Mouse (Mus musculus): ENCODE data around the gene Wdfy4.

Gene Wdfy4

GRCm38 (mm10) chr14:33185068-33185800 is at the start of gene Wdfy4:
Gene Wdfy4, minus strand, starts transcription at chr14:33185508.
- no peak for DNase-seq (ENCODE audit: low read depth)

DNA sequence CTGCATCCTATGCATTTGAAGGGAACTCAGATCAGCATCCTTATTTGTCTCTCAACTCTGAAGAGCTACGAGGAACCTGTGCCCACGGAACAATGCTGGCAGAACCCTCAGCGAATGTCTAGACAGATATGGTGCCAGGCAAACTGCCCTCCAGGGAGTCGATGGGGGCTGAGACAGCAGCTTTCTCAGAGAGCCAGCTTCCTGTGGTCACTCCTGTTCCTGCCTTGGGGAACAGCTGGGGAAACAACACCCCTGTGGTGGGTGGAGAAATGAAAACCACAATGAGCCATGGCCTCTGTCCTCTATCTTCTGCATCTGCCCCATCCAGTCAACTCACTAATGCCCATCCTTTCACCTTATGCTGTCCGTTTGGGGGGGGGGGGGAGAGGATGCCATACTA is 46.7 kb upstream of the Wdfy4 start:
- no peak for DNase-seq (ENCODE audit: low read depth)

DNA sequence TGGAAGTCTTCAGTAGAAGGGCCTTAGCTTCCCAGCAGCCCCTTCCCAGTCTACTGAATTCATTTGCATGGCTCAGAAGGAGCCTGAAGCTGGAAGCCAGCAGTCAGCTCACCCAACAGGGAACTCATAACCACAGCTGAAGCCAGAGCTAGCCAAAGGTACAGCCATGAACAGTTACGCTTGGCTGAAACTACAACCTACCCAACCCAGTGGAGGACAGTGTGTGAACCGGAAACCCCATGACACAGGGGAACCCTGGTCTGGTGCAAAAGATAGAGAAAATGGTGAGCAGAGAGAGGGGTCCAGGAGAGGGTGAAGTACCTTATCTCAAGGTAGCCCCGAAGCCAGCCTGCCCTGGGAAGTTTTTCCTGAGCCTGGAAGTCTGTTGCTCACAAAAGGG is 46.0 kb upstream of the Wdfy4 start:
- DNase-seq (ENCODE audit: low read depth) = no peak

DNA sequence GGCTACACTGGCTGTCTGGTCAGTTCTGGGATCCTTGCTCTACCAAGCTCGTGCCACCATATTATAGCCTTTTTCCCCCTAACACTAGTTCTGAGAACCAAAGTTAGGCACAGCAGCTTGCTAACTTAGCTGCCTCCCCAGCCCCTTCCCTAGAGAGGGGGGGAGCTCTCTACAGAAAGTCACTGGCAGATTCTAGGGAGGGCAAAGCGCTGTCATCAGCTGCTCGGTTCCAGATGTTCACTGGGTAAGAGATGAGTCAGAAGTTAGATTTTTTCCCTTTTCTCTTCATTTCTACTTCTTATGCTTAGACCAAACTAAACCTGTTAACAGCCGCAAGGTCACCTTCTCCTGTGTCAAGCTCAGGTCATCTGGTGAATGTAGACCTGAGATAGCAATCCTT is 45.4 kb upstream of the Wdfy4 start:
- no peak for DNase-seq (ENCODE audit: low read depth)

GRCm38 (mm10) chr14:33225235-33225634 is 39.9 kb upstream of the Wdfy4 start:
- no peak for DNase-seq (ENCODE audit: low read depth)

DNA sequence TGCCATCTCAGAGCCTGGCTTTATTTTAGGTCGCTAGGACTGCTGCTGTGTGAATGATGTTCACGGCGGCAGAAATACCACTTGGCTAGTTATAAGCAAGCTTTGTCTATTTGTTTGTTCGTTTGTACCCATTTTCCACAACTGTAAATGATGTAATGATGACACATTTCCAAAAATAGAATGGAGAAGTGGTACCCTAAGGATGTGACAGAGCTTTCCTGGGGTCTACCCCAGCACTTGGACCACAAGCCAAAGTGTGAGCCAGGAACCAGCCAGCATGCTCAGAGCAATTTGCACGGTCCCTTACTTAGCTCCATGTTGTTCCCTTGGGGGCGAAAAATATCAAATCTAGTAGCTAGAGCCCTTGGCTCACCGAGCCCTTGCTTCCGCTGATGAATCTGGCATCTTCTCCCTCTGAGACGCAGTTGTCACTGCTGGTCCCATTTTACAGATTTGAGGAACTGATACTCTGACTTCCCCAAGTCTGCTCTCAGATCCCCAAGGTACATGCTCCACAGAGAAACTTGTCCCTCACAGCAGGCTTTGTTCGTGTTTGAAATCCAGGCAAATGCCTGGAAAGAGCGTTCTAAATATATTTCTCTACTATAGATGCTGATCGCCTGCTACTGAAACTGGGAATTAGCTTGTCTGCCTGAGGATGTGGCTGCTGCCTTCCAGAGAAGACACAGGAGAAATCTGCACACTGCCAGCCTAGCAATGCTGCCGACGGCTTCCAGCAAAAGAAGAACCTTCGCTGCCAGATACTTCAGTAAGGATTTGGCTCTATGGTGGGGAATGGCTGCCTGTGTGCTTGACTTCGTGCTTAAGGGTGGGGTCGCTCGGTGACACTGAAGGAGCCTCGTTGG is 31.3 kb upstream of the Wdfy4 start:
- no peak for DNase-seq (ENCODE audit: low read depth)

- DNase-seq (ENCODE audit: low read depth) = no peak
Measured at GRCm38 (mm10) chr14:33215163-33215562, 29.9 kb upstream of the Wdfy4 start.

GRCm38 (mm10) chr14:33214767-33215128 is 29.4 kb upstream of the Wdfy4 start:
- DNase-seq (ENCODE audit: low read depth) = no peak

GRCm38 (mm10) chr14:33213823-33214766 is 28.8 kb upstream of the Wdfy4 start, which contains the start of gene Arhgap22:
Gene Arhgap22, plus strand, starts transcription at chr14:33214026.
- peak; percentile 64 for DNase-seq (ENCODE audit: low read depth)

GRCm38 (mm10) chr14:33212958-33213309 is 27.6 kb upstream of the Wdfy4 start:
- no peak for DNase-seq (ENCODE audit: low read depth)

DNA sequence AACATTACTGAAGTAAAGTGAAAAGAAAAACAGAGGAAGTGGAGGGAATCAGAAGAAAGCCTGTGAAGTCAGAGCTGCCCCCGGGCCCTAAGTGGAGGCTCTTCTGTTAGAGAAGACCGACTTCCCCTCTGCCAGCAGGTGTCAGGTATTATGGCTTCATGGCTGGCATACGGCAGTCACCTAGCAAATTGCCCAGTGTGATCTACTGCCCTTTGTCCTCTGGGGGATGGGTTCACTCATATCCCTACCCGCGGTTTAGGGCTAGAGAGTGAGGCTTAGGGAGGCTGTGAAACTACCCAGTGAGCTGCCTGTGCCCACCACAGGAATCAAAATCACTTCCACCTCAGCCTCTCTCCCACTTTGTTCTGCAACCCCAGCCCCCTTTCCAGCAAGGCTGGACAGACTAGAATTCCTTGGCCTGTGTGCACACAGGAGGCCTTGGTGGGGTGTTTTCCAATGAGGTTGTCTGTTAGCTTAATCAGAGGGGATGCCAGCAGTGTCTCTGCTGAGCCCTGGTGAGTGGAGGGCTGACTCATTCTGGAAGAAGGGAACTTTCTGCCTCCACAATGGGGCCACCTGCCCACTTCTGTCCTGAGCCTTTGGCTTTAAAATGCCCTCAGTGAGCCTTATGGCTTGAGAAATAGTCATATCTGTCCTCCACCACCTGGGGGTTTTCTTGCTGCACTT is 27.1 kb upstream of the Wdfy4 start:
- DNase-seq (ENCODE audit: low read depth) = no peak

- no peak for DNase-seq (ENCODE audit: low read depth)
Measured at GRCm38 (mm10) chr14:33210806-33211205, 25.5 kb upstream of the Wdfy4 start.

- no peak for DNase-seq (ENCODE audit: low read depth)
Measured at GRCm38 (mm10) chr14:33208331-33208730, 23.0 kb upstream of the Wdfy4 start.

DNA sequence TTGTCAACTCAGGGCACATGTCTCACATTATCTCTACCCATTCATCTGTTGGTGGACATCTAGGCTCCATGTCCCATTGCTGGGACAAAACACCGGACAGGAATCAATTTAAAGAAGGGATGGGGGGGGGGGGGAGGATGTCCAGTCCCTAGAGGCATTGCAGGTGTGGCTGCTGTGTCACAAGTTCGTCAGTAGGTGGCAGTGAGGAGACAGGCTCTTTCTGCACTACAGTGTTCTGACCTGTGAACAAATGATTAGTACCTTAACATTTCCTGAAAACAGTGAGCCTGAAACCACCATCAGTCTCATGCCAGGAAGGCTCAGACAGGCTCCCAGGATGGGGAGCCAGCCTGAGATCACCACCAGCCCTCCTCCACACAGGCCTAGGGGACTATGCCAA is 21.7 kb upstream of the Wdfy4 start:
- peak; percentile 17 for DNase-seq (ENCODE audit: low read depth)

- peak; percentile 12 for DNase-seq (ENCODE audit: low read depth)
Measured at GRCm38 (mm10) chr14:33205280-33205965, 20.1 kb upstream of the Wdfy4 start.

DNA sequence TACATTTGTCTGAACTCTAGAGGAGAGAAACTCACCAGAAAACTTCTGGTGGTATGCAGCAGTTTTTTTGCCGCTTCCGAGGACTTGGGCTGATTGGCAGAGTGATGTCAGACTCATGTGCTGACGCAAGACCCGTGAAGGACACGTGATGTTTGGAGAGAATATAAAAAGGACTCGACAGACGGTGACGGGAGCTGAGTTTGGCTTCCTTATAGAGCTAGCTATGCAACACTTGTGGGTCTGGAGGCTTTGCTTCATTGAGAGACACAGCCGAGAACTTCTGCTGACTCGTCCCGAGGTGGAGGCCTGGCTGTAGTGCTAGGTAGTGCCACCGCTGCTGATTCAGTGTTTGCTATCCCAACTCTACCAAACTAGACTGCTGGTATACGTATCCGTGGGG is 18.5 kb upstream of the Wdfy4 start:
- no peak for DNase-seq (ENCODE audit: low read depth)

DNA sequence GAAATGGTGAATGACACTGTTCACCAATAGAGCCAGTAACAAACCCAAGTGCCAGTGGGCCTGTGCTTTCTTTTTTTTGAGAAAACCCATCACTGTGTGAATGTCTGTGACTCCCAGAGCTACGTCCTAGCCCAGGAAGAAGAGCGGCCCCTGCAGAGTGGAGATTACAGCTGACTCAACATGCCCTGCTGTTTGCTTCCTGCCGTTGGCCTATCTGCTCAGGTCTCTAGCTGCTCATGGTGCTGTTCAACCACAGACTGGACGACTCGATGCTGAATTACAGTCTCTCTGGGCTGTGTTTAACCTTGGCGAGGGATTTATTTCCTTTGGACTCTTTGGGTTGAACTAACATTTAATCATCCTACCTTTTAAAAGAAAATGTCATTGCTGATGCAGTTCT is 17.6 kb upstream of the Wdfy4 start:
- no peak for DNase-seq (ENCODE audit: low read depth)

- no peak for DNase-seq (ENCODE audit: low read depth)
Measured at GRCm38 (mm10) chr14:33202161-33202560, 16.9 kb upstream of the Wdfy4 start.

GRCm38 (mm10) chr14:33194241-33194640 is 8.9 kb upstream of the Wdfy4 start:
- DNase-seq (ENCODE audit: low read depth) = no peak

DNA sequence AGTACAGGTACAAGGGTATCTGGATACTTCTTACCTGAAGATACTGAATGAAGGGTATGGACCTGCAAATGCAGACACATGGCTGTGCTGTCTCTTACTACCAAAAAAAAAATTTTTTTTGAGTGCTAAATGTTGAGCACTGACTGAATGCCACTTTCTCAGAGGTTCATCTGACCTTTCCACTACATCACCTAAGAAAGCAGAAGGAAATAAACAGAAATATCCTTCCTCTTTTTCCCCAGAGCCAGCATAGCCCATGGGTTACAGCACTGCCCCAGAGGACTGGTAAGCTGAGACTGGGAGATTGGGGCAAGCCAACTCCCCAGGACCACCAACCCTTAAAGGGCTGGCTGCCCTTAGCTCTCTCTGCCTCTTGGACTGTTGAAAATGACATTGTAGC is 8.5 kb upstream of the Wdfy4 start:
- no peak for DNase-seq (ENCODE audit: low read depth)

- no peak for DNase-seq (ENCODE audit: low read depth)
Measured at GRCm38 (mm10) chr14:33190646-33191045, 5.3 kb upstream of the Wdfy4 start.

Measured in naive thymus-derived CD4-positive, alpha-beta T cell, adult 2 months (primary cell).